Mouse (Mus musculus): ENCODE measurements around the gene Ubn2. TPM values are rescaled to one million over a fixed set of nuclear protein-coding genes. Genes with fewer than 3 reads are reported as not detected.

Gene Ubn2
- polyA plus RNA-seq (2017; shearing (Covaris generic)) = 10 to 100 TPM; 26.6 to 30.4 TPM

DNA sequence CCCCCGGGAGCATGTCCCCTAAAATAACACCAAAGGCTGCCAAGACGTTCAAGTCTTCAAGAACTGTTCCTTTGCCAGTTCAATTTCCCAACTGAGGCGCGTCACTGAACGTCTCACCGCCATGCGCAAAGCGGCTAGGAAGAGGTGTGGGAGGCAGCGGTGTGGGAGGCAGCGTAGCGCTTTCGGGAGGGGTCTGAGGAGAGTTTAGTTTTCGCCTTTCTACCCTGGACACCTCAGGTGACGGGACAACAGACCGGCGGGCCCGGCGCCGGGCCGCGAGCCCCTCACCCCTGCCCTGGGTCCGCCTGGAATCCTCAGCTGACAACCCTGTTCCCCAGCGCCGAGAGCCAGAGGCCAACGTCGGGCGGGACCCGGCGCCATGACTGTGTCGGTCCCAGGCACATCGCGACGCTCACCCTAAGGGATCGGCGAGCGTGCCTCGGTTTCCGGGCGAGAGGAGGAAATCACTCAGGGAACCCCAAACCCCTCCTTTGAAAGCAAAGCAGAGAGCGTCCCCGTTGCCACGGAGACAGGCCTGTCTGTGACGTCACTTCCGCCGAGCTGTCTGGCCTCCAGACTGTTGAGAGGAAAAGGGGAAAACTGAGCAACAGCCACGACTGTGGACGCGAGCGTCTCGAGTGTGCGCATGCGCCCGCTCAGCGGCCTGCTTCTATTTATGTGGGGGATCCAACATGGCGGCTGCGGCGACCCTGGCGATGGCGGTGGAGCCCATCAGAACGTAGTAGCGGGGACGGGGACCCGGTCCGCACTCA, at the start of gene Ubn2:
TSS of gene Ubn2 (plus strand) at position 690 of the 773 bp plus-strand sequence.

DNA sequence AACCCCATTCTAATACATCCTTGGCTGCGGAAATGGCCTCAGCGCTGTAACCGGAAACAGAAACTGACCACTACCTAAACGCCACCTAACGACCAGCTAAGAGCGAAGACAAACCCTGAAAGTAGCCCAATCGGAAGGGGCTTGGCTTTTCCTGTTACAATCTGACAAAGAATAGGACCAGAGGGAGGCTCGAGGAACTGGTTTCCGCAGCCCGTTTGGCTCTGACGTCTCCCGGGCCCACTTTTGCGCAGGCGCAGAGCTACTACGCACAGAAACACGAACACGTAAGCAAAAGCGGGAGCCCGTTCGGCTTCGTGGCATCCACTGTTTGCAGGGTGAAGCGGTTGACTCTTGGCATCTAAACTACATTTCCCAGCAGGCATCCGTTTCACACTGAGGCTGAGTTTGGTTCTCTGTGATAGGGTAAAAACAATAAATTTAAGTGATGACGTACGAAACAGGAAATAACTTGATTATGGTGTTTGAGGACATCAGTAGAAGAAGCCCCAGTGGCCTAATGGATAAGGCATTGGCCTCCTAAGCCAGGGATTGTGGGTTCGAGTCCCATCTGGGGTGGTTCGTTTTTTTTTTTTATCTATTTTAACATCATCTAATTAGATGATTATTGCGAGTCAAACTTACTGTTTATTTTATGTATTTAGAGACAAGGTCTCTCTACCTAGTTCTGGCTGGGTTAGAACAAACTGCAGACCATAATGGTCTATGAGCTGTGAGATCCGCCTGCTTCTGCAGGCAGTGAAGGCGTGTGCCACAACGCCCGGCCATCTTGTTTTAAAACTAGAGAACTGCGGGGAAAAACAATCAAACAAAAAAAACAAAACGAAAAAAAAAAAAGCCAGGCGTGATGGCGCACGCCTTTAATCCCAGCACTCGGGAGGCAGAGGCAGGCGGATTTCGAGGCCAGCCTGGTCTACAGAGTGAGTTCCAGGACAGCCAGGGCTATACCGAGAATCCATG, 100.0 kb downstream of the Ubn2 start, which contains the start of gene Fmc1:
TSS of gene Fmc1 (plus strand) at position 75 of the 978 bp plus-strand sequence.

DNA sequence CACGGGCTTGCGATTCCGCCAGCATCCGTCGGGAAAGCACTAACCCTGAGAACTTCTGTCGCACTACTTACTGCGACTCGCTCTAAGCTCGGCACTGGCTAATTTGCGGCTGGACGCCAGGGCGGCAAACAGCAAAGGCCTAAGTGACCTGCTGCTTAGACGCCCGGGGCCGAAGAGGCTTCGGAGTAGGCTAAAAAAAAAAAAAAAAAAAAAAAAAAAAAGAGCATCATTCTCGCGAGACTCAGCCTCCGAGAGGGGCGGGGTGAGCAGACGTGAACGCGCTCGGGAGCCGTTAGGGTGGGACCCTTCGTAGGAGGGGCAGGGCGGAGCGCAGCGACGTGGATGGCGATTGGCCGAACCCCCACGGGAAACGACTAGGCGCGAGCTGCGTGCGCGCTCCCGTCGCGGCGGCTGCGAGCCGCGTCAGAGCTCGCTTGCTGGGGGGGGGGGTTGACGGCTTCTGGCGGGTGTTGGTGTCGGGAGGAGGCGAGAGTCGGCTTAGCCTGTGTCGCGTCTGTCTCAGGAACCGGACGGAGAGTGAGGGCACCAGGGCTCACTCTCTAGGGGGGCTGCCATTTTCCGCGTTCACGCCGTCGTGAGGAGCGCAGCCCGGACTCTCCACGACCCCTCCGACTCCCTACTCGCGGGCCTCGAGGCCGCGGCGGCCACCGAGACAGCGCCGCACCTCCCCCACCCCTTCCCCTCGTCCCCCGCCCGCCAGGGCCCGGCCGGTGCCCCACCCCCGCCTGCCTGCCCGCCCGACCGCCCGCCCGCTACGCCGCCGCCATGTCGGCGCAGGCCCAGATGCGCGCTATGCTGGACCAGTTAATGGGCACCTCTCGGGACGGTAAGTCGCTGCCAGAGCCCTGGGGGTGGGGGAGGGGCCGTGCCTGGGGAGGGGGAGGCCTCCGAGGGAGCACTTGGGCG, 117.6 kb downstream of the Ubn2 start, which contains the start of gene Luc7l2:
TSS of gene Luc7l2 (plus strand) at position 273 of the 927 bp plus-strand sequence.

Other genes starting within 250 kb of the Ubn2 start
- gene D630045J12Rik, start 179.9 kb upstream of the Ubn2 start, polyA plus RNA-seq (2017; shearing (Covaris generic)) = under 1 TPM; 0.25 to 0.78 TPM
- gene Zc3hav1l, start 134.7 kb upstream of the Ubn2 start, polyA plus RNA-seq (2017; shearing (Covaris generic)) = 1 to 10 TPM in 1 of 2 experiments, under 1 TPM in 1; 0.42 to 3.8 TPM
- gene Zc3hav1, start 79.3 kb upstream of the Ubn2 start, polyA plus RNA-seq (2017; shearing (Covaris generic)) = 10 to 100 TPM; 94.3 to 95.8 TPM
- 1 to 10 TPM in 1 of 2 experiments, under 1 TPM in 1; 0.47 to 5.5 TPM for gene Ttc26, start 52.5 kb upstream of the Ubn2 start, polyA plus RNA-seq (2017; shearing (Covaris generic))
- gene Fmc1, start 99.6 kb downstream of the Ubn2 start, polyA plus RNA-seq (2017; shearing (Covaris generic)) = 10 to 100 TPM; 43.4 to 53.3 TPM
- 10 to 100 TPM; 34.1 to 50.1 TPM for gene Luc7l2, start 117.4 kb downstream of the Ubn2 start, polyA plus RNA-seq (2017; shearing (Covaris generic))
- gene Klrg2, start 203.3 kb downstream of the Ubn2 start, polyA plus RNA-seq (2017; shearing (Covaris generic)) = under 1 TPM; 0.20 to 0.32 TPM
- gene Clec2l, start 229.1 kb downstream of the Ubn2 start, polyA plus RNA-seq (2017; shearing (Covaris generic)) = under 1 TPM in 1 of 2 experiments, not detected in 1; 0.76 TPM

All from inflammation-experienced regulatory T-cells (primary cell).